Comparison of ENCODE assay signal across 14 mouse cellular contexts in the genomic region with DNA sequence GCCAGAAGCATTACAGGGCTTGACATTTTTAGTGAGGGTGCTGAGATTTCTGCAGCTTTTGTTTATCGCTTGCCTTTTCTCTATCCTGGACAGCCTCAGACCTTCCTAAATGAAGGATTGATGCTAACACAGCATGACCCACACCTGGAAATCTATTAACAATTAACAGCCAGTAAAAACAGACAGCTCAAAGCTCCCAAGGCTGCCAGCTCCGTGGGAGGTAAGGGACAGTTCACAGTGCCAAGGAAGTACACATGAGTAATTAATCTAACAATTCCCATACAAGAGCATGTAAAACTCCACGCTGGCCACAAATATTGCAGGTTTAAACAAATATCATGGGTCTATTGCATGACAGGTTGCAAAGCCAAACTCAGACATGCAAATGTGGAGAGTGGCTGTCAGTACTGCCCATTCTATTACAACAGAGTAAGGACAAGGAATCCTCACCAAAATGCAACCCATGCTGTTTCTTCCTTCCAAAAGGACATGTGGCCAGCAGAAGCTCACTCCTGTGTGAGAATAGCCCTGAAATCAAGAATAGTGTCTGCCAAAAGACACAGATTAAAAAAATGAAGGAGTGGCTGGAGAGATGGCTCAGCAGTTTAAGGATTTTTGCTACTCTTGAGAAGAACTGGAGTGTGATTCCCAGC. TPM values are rescaled to one million over a fixed set of nuclear protein-coding genes. Genes with fewer than 3 reads are reported as not detected.
DNase-seq lines count a peak whose midpoint lies in the region; ATAC-seq and TF ChIP-seq lines count a peak whose summit lies in the region.
"Had no signal": no experiment of that assay in that cellular context is flagged by ENCODE, and none has a peak within 500 bp of the region (broad histone marks: within the 10 kb centered on the region; RNA-seq: fewer than 3 reads in every experiment).

No protein-coding gene starts in this region.

- H3K36me3 ChIP-seq in hindbrain, embryonic 11.5 days (ENCODE audit: control insufficient read depth, insufficient read depth, low read length): no peaks in the 10 kb centered on the region
- no peaks in the 10 kb centered on the region for H3K36me3 ChIP-seq in hindbrain, embryonic 12.5 days
- H3K36me3 ChIP-seq in kidney, adult 2 months (ENCODE audit: control insufficient read depth, insufficient read depth, low read length): no peaks in the 10 kb centered on the region
- H3K36me3 ChIP-seq: heart, embryonic 15.5 days had no signal

- H3K9me3 ChIP-seq in hindbrain, embryonic 11.5 days (ENCODE audit: control insufficient read depth, low read length): no peaks in the 10 kb centered on the region
- no peaks in the 10 kb centered on the region for H3K9me3 ChIP-seq in hindbrain, embryonic 12.5 days (replicated peaks)
- H3K9me3 ChIP-seq: heart, embryonic 15.5 days had no signal

- H3K27ac ChIP-seq in hindbrain, embryonic 11.5 days (ENCODE audit: low read depth, low read length): no peak overlapping the region
- H3K27ac ChIP-seq in hindbrain, embryonic 12.5 days: no peak overlapping the region
- no peak overlapping the region for H3K27ac ChIP-seq in kidney, adult 2 months (ENCODE audit: insufficient read depth, low read depth, low read length)
- H3K27ac ChIP-seq: heart, embryonic 15.5 days; macrophage; stomach, postnatal 0 days had no signal

- no peak overlapping the region for H3K4me3 ChIP-seq in hindbrain, embryonic 11.5 days (ENCODE audit: low read depth, low read length)
- no peak overlapping the region for H3K4me3 ChIP-seq in hindbrain, embryonic 12.5 days
- no peak overlapping the region for H3K4me3 ChIP-seq in kidney, adult 2 months (ENCODE audit: insufficient read depth, low read depth, low read length)
- H3K4me3 ChIP-seq: heart, embryonic 15.5 days had no signal

- no peak for TF ChIP-seq CTCF in kidney, adult 2 months (conservative IDR thresholded peaks at IDR 0.05; ENCODE audit: insufficient read depth, insufficient read length, low read depth, low read length)

- intact Hi-C loops in heart, postnatal 36 days (cut with DNase I): no loop called here

- TF ChIP-seq POLR2A in kidney, adult 2 months (IDR thresholded peaks at IDR 0.05; ENCODE audit: low read depth, low read length): no peak

- no peak for DNase-seq in hindbrain, embryonic 11.5 days (ENCODE audit: low spot score)
- peak; percentile 47 for DNase-seq in cerebellum, adult 9-11 months
- DNase-seq in kidney, adult 2 months: peak; percentile 89
- peak; percentile 28 for DNase-seq in neural tube, embryonic 10.5 days (ENCODE audit: extremely low spot score, low spot score)
- DNase-seq in heart, postnatal 4 days: no peak
- DNase-seq in heart, postnatal 36 days: no peak
- DNase-seq in frontal cortex, postnatal 10 days (ENCODE audit: low spot score in 2 of 2): no peak
- DNase-seq: forebrain, postnatal 0 days had no signal

- no peak overlapping the region for H3K9ac ChIP-seq in hindbrain, embryonic 11.5 days (ENCODE audit: low read depth, low read length)
- no peak overlapping the region for H3K9ac ChIP-seq in hindbrain, embryonic 12.5 days
- H3K9ac ChIP-seq: forebrain, postnatal 0 days; heart, embryonic 15.5 days had no signal

- H3K4me2 ChIP-seq in hindbrain, embryonic 11.5 days (replicated peaks; ENCODE audit: low read depth, low read length): no peak overlapping the region
- H3K4me2 ChIP-seq in hindbrain, embryonic 12.5 days (replicated peaks): no peak overlapping the region
- H3K4me2 ChIP-seq: heart, embryonic 15.5 days had no signal

- 25% methylated on average over 3 of the region's 3 CpGs for WGBS in hindbrain, embryonic 11.5 days
- 24% methylated on average over 3 of the region's 3 CpGs for WGBS in hindbrain, embryonic 12.5 days
- WGBS in kidney, adult 2 months: 5% methylated on average over 3 of the region's 3 CpGs

- H3K4me1 ChIP-seq in hindbrain, embryonic 11.5 days (replicated peaks; ENCODE audit: control insufficient read depth, insufficient read depth, low read length): no peaks in the 10 kb centered on the region
- 0 out of 2 replicates have a peak, but pooled peaks cover 6% of the 10 kb centered on the region for H3K4me1 ChIP-seq in hindbrain, embryonic 12.5 days
- H3K4me1 ChIP-seq in kidney, adult 2 months (ENCODE audit: control insufficient read depth, insufficient read depth, low read length): peaks cover 4% of the 10 kb centered on the region; the same call in 1 of the 2 replicates
- H3K4me1 ChIP-seq: heart, embryonic 15.5 days had no signal

- no peaks in the 10 kb centered on the region for H3K27me3 ChIP-seq in hindbrain, embryonic 11.5 days (ENCODE audit: control insufficient read depth, insufficient read depth, low read length)
- H3K27me3 ChIP-seq in hindbrain, embryonic 12.5 days: no peaks in the 10 kb centered on the region
- H3K27me3 ChIP-seq in kidney, adult 2 months (replicated peaks; ENCODE audit: control insufficient read depth, insufficient read depth, low read length): no peaks in the 10 kb centered on the region
- H3K27me3 ChIP-seq: heart, embryonic 15.5 days had no signal

- ATAC-seq in hindbrain, embryonic 11.5 days (ENCODE audit: low FRiP score): peak; percentile 40; the same call in 1 of the 2 replicates
- ATAC-seq in hindbrain, embryonic 12.5 days (ENCODE audit: low FRiP score): no peak
- ATAC-seq: forebrain, postnatal 0 days had no signal

RNA-seq across cellular contexts. Expression of gene Lrrtm1, which starts 28.6 kb away (rescaled TPM):
- 8.6 and 9.9 TPM in 2 replicates for polyA plus RNA-seq in hindbrain, embryonic 11.5 days (2014; fragmentation: Nextera tagmentation; extraction: Ambion mirVana)
- 20.6 and 21.7 TPM in 2 replicates for polyA plus RNA-seq in hindbrain, embryonic 12.5 days (2016; fragmentation: Nextera tagmentation; extraction: Ambion mirVana)
- polyA plus RNA-seq in kidney, adult 2 months (2012; rRNA removed): 0.67 and 0.73 TPM in 2 replicates
- under 1 TPM; 0.36 to 0.60 TPM for total RNA-seq in heart, postnatal 4 days (2021)
- not detected for total RNA-seq in heart, postnatal 36 days (2021)
- total RNA-seq: neutrophil, adult 5-6 weeks had no signal
- polyA plus RNA-seq: C2C12, macrophage had no signal

Comparison
In these comparisons a context has a peak if more than half of its experiments do, and no peak if none do; other contexts are left out.
1. DNase-seq: peak in cerebellum, adult 9-11 months (single experiment), kidney, adult 2 months (single experiment) and neural tube, embryonic 10.5 days (single experiment); none in hindbrain, embryonic 11.5 days (single experiment), heart, postnatal 4 days (single experiment), heart, postnatal 36 days (0 of 2) and frontal cortex, postnatal 10 days (0 of 2).